Mouse (Mus musculus) urinary bladder, postnatal 4 days (tissue): ENCODE data around the gene Kcnab1.

Experiments used
- DNase-seq, 2 experiments: peaks; one replicate each; pipeline ENCODE4 v3.0.0; 2021 to 2022; ENCODE audit warnings: low spot score in 2 of 2

The Kcnab1 gene

DNA sequence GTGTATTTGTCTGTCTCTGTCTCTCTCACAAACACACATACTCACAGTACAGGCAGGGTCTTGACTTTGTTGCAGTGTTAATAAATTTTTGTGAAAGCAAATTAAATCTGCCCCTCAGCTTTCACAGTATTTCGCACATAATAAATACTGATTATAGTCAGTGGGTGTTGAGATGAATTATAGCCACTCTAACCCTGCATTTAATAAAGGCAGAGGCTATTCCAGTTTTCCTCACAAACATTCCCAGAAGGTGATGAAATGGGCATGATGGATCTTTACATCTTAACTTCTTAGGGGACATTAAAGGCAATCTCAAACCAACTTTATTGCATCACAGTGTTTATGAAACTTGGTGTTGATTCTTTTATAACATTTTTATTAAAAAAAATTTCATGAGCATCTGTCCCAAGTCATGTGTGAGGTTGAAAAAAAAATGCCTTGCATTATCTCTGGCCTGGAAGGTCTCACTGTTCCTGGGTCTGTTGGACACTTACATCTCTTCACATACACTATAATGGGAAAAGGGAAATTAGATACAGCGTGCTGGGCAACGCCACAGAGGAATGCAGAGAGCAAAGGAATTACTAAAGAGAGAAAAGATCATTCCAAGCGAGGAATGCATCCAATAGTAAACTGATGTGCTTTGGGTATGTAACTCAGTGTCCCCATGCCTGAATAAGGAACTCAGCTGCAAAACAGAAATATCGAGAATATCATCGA lies 95.3 kb downstream of the Kcnab1 start:
- DNase-seq = no peak

- DNase-seq = no peak
Measured at GRCm38 (mm10) chr3:65205539-65206020, 96.4 kb downstream of the Kcnab1 start.

- no peak for DNase-seq
Measured at GRCm38 (mm10) chr3:65213725-65214124, 104.5 kb downstream of the Kcnab1 start.

- no peak for DNase-seq
Measured at GRCm38 (mm10) chr3:65214635-65215034, 105.5 kb downstream of the Kcnab1 start.

- no peak for DNase-seq
Measured at GRCm38 (mm10) chr3:65217673-65218579, 108.7 kb downstream of the Kcnab1 start.

DNA sequence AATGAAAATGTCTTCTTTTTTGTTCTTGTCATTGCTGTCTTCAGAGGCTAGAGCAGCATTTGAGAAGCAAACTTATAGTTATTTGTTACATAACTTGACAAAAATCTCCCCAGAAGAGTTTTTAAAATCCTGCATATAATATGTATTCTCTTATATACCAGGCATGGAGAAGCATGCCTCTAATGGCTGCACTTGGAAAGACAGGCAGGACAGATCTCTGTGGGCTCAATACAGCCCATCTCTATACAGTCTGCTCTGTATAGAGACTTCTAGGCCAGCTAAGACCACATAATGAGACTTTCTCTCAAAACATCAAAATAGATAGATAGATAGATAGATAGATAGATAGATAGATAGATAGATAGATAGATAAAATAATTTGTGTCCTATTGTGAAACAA lies 111.1 kb downstream of the Kcnab1 start:
- DNase-seq = no peak

GRCm38 (mm10) chr3:65223635-65224034 lies 114.5 kb downstream of the Kcnab1 start:
- DNase-seq = no peak

DNA sequence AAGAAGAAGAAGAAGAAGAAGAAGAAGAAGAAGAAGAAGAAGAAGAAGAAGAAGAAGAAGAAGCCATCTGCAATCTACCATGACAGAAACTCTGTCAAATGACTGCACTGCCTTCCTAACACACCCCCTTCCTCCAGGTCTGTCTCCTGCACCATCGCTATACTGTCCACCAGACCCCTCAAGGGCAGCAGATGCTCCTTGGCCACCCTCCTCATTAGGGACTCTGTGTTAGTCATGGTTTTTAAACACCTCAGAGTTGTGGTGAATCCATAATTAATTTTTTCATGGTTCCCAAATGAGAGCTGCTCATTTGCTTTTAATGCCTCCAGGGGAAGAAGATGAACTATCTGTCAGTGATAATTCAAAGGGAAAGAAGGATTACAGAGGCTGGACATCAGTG lies 121.8 kb downstream of the Kcnab1 start:
- no peak for DNase-seq

GRCm38 (mm10) chr3:65231419-65232090 lies 122.4 kb downstream of the Kcnab1 start:
- no peak for DNase-seq

- DNase-seq = no peak
Measured at GRCm38 (mm10) chr3:65249023-65249422, 139.8 kb downstream of the Kcnab1 start.

DNA sequence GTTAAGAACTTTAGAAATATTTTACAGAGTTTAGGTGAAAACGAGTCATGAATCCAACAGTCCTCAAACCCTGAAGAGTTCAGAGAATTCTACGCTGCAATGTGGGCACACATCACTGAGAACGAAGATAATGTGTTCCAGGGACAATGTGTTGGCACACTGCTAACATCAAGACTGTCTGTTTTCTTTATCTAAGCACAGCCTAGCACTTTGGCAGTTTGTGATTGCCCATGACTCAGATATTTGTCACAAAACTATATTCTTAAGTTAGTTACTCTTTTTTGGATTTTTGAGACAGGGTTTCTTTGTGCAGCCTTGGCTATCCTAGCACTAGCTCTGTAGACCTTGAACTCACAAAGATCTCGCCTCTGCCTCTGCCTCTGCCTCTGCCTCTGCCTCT lies 151.3 kb downstream of the Kcnab1 start:
- DNase-seq = no peak

DNA sequence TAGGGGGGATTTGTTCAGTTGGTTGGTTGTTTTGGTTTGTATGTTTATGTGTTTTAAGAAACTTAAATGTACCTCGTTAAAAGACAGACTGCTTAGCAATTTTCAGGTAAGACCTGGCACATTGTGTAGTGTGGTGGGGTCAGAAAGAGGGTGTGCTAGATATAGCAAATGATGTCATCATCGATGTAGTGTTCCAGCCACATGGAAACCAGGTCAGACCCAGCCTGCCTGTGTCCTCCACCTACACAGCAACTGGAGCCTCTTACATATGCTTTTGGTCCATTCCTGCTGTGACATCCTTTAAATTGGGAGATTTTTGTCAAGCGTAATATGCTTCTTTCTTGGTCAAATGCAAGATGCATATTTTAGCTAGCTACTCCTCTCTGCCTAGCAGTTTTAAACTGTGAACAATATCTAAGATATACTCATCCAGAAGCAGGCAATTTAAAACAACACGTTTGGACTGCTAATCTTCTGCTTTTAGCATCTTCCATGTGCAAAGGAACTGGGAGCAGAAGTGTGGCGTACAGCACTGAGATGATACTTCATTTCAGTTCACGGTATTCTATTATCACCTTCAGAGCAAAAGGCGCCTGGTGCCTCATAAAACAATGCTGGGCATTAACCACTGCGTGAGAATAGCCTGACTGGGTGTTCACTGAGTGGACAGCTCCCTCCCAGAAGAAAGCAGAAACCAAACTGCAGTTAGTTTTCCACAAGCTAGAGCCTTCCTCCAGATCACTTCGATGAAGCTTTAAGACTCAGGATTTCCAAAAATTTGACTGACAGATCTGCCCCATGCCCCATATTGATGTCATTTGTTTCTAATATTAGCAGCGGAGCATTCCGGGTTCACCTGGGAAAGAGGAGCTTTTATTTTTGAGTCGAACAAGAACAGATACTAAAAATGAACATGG lies 153.6 kb downstream of the Kcnab1 start:
- DNase-seq = no peak

GRCm38 (mm10) chr3:65273317-65273716 lies 164.1 kb downstream of the Kcnab1 start:
- no peak for DNase-seq

DNA sequence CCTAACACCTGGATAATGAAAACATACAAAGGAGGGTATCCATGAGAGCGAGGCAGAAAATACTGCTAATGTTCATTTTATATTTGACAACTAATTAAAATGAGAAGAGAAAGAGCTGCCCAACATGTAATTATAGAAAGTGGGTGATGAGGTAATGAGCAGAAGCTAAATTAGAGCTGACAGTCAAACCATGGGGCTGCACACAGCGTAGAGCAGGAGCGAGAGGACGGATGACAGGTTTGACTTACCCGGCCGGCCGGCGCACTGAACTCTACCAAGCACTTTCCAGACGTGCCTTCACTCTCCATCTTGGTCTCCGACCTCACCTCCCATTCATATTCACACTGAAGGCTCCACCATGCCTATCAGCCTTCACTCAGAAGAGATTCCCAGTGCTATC lies 168.6 kb downstream of the Kcnab1 start:
- DNase-seq = no peak

- no peak for DNase-seq
Measured at GRCm38 (mm10) chr3:65283366-65283765, 174.2 kb downstream of the Kcnab1 start.

- no peak for DNase-seq
Measured at GRCm38 (mm10) chr3:65288994-65289393, 179.8 kb downstream of the Kcnab1 start.

- DNase-seq = no peak
Measured at GRCm38 (mm10) chr3:65296996-65297395, 187.8 kb downstream of the Kcnab1 start.

DNA sequence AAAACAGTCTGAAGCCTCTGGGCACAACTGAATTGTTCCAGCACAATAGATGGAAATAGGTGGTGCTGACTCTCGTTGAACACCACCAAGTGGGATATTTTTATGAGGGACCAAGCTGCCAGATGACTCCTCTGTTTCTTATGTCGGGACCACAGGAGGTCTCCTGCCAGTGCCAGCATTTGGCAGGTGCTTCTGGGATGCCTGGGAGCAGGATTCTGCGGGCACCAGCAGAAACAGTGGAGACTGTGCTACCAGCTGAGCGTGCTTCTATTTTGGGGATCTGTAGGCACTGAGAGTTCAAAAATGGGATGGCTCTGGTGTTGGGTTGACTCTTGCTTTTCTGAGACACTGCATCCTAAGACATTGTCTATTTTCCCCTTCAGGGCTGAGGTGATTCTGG lies 190.0 kb downstream of the Kcnab1 start:
- no peak for DNase-seq

- no peak for DNase-seq
Measured at GRCm38 (mm10) chr3:65301531-65301930, 192.3 kb downstream of the Kcnab1 start.

GRCm38 (mm10) chr3:65302559-65302958 lies 193.4 kb downstream of the Kcnab1 start:
- no peak for DNase-seq

DNA sequence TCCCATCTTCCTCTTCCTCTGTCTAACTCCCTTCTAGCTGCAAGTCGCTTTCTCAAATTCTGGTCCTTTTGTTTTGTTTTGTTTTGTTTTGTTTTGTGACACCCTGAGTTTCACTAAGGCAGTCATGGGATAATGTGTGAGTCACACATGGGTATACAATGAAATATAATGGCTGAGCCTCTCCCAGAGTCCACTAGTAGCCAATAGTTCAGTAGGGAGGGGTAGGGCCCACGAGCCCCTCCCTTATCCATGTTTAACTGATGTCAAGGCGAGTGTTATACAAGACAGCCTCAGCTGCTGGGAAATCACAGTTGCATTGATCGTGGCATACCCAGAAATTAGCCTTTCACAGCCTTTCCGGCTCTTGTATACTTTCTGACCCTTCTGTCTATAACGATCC lies 206.7 kb downstream of the Kcnab1 start:
- no peak for DNase-seq
